Comparison of ENCODE assay signal across 22 mouse cellular contexts in genomic region chr3:96015681-96016080, GRCm38 (mm10). TPM values are rescaled to one million over a fixed set of nuclear protein-coding genes. Genes with fewer than 3 reads are reported as not detected.
DNase-seq lines count a peak whose midpoint lies in the region; ATAC-seq and TF ChIP-seq lines count a peak whose summit lies in the region.
"Had no signal": no experiment of that assay in that cellular context is flagged by ENCODE, and none has a peak within 500 bp of the region (broad histone marks: within the 10 kb centered on the region; RNA-seq: fewer than 3 reads in every experiment).

No protein-coding gene starts in this region.

- H3K4me2 ChIP-seq in lung, postnatal 0 days (replicated peaks; ENCODE audit: low read depth, low read length): no peak overlapping the region
- no peak overlapping the region for H3K4me2 ChIP-seq in midbrain, embryonic 11.5 days
- no peak overlapping the region for H3K4me2 ChIP-seq in midbrain, embryonic 14.5 days (ENCODE audit: low read length)
- H3K4me2 ChIP-seq in myocyte (ENCODE audit: low read depth): no peak overlapping the region
- no peak overlapping the region for H3K4me2 ChIP-seq in stomach, postnatal 0 days (replicated peaks; ENCODE audit: low read depth)
- no peak overlapping the region for H3K4me2 ChIP-seq in neural tube, embryonic 15.5 days

- no peaks in the 10 kb centered on the region for H3K27me3 ChIP-seq in lung, postnatal 0 days (replicated peaks; ENCODE audit: insufficient read depth, low read length)
- no peaks in the 10 kb centered on the region for H3K27me3 ChIP-seq in midbrain, embryonic 11.5 days (ENCODE audit: control insufficient read depth, insufficient read depth, low read length)
- H3K27me3 ChIP-seq in midbrain, embryonic 14.5 days (ENCODE audit: control insufficient read depth, insufficient read depth, low read length): no peaks in the 10 kb centered on the region
- no peaks in the 10 kb centered on the region for H3K27me3 ChIP-seq in myocyte (ENCODE audit: control insufficient read depth, insufficient read depth, insufficient read length)
- H3K27me3 ChIP-seq in stomach, postnatal 0 days (ENCODE audit: control insufficient read depth, insufficient read depth, low read length): no peaks in the 10 kb centered on the region
- H3K27me3 ChIP-seq in neural tube, embryonic 15.5 days (replicated peaks): no peaks in the 10 kb centered on the region
- H3K27me3 ChIP-seq: CH12.LX, Patski had no signal

- no peak overlapping the region for H3K27ac ChIP-seq in lung, postnatal 0 days (ENCODE audit: low read length)
- no peak overlapping the region for H3K27ac ChIP-seq in midbrain, embryonic 11.5 days (ENCODE audit: low read depth, low read length)
- H3K27ac ChIP-seq in midbrain, embryonic 14.5 days (replicated peaks; ENCODE audit: low read depth, low read length): no peak overlapping the region
- no peak overlapping the region for H3K27ac ChIP-seq in stomach, postnatal 0 days (replicated peaks)
- no peak overlapping the region for H3K27ac ChIP-seq in neural tube, embryonic 15.5 days (replicated peaks)

- no peak overlapping the region for H3K4me3 ChIP-seq in lung, postnatal 0 days (ENCODE audit: low read depth, low read length)
- H3K4me3 ChIP-seq in midbrain, embryonic 11.5 days (ENCODE audit: low read depth, low read length): no peak overlapping the region
- H3K4me3 ChIP-seq in midbrain, embryonic 14.5 days (replicated peaks; ENCODE audit: low read depth, low read length): no peak overlapping the region
- H3K4me3 ChIP-seq in myocyte: no peak overlapping the region
- H3K4me3 ChIP-seq in stomach, postnatal 0 days (ENCODE audit: low read depth, low read length): no peak overlapping the region
- no peak overlapping the region for H3K4me3 ChIP-seq in neural tube, embryonic 15.5 days (replicated peaks)

- no peak overlapping the region for H3K9ac ChIP-seq in lung, postnatal 0 days (replicated peaks; ENCODE audit: low read depth)
- no peak overlapping the region for H3K9ac ChIP-seq in midbrain, embryonic 11.5 days (ENCODE audit: low read length)
- H3K9ac ChIP-seq in midbrain, embryonic 14.5 days (replicated peaks; ENCODE audit: low read length): no peak overlapping the region
- H3K9ac ChIP-seq in stomach, postnatal 0 days (ENCODE audit: low read length): no peak overlapping the region
- no peak overlapping the region for H3K9ac ChIP-seq in neural tube, embryonic 15.5 days (replicated peaks)

- H3ac ChIP-seq in myocyte (ENCODE audit: control insufficient read depth, insufficient read length): no peak overlapping the region

- H3K9me3 ChIP-seq in lung, postnatal 0 days (ENCODE audit: low read length): no peaks in the 10 kb centered on the region
- H3K9me3 ChIP-seq in midbrain, embryonic 11.5 days (ENCODE audit: control insufficient read depth, low read length): no peaks in the 10 kb centered on the region
- no peaks in the 10 kb centered on the region for H3K9me3 ChIP-seq in midbrain, embryonic 14.5 days (ENCODE audit: control insufficient read depth, low read length)
- no peaks in the 10 kb centered on the region for H3K9me3 ChIP-seq in stomach, postnatal 0 days (ENCODE audit: control insufficient read depth, low read length)
- H3K9me3 ChIP-seq in neural tube, embryonic 15.5 days (replicated peaks): no peaks in the 10 kb centered on the region; the same call in 1 of the 2 replicates
- H3K9me3 ChIP-seq: G1E had no signal

- H3K79me2 ChIP-seq in myocyte (ENCODE audit: control insufficient read depth, insufficient read depth): no peaks in the 10 kb centered on the region

- WGBS in lung, postnatal 0 days: 59% methylated on average over 2 of the region's 2 CpGs
- WGBS in midbrain, embryonic 11.5 days: 87% methylated on average over 2 of the region's 2 CpGs
- 81% methylated on average over 2 of the region's 2 CpGs for WGBS in midbrain, embryonic 14.5 days
- WGBS in stomach, postnatal 0 days: 61% methylated on average over 2 of the region's 2 CpGs
- WGBS in neural tube, embryonic 15.5 days: 97% methylated on average over 2 of the region's 2 CpGs

- peak; percentile 37 for DNase-seq in lung, postnatal 0 days (ENCODE audit: low spot score)
- no peak for DNase-seq in lung, postnatal 14 days
- peak; percentile 75 for DNase-seq in midbrain, embryonic 11.5 days (ENCODE audit: low spot score, missing footprints)
- DNase-seq in midbrain, embryonic 14.5 days: no peak
- DNase-seq in stomach, postnatal 0 days (ENCODE audit: low spot score): peak; percentile 28
- DNase-seq: adrenal gland, adult 2 months; adrenal gland, adult 8-10 months; adrenal gland, postnatal 10 days; adrenal gland, postnatal 14 days; adrenal gland, postnatal 25 days; adrenal gland, postnatal 36 days; B cell, adult 2 months; cerebellum, adult 11 months; cerebellum, adult 11-12 months had no signal

- no peak for TF ChIP-seq EP300 in lung, postnatal 0 days (IDR thresholded peaks at IDR 0.05)
- TF ChIP-seq EP300 in stomach, postnatal 0 days (optimal IDR thresholded peaks at IDR 0.05): no peak

- no peak for TF ChIP-seq POLR2A in myocyte (IDR thresholded peaks at IDR 0.05; ENCODE audit: insufficient read length, low read depth)

- peak; percentile 54 for ATAC-seq in lung, postnatal 0 days
- ATAC-seq in midbrain, embryonic 11.5 days (ENCODE audit: low FRiP score): no peak
- no peak for ATAC-seq in midbrain, embryonic 14.5 days (ENCODE audit: low FRiP score, low TSS enrichment)
- ATAC-seq in stomach, postnatal 0 days (ENCODE audit: low FRiP score, low TSS enrichment): no peak
- no peak for ATAC-seq in megakaryocyte progenitor cell, adult 5-6 weeks (replicated peaks; ENCODE audit: poor library complexity)
- no peak for ATAC-seq in neural tube, embryonic 15.5 days (ENCODE audit: low FRiP score)
- ATAC-seq: activated CD4-positive, CD25-positive, alpha-beta regulatory T cell, adult 4 months; CD4-positive, CD25-positive, alpha-beta regulatory T cell, adult 4 months; Patski had no signal

- H3K4me1 ChIP-seq in lung, postnatal 0 days (ENCODE audit: insufficient read depth, low read depth, low read length): no peaks in the 10 kb centered on the region
- H3K4me1 ChIP-seq in midbrain, embryonic 11.5 days (ENCODE audit: control insufficient read depth, insufficient read depth, low read length): no peaks in the 10 kb centered on the region
- H3K4me1 ChIP-seq in midbrain, embryonic 14.5 days (ENCODE audit: control insufficient read depth, insufficient read depth, low read length): no peaks in the 10 kb centered on the region
- H3K4me1 ChIP-seq in stomach, postnatal 0 days (replicated peaks; ENCODE audit: control insufficient read depth, insufficient read depth): no peaks in the 10 kb centered on the region
- no peaks in the 10 kb centered on the region for H3K4me1 ChIP-seq in neural tube, embryonic 15.5 days

- H3K36me3 ChIP-seq in lung, postnatal 0 days (ENCODE audit: insufficient read depth, low read length): no peaks in the 10 kb centered on the region
- H3K36me3 ChIP-seq in midbrain, embryonic 11.5 days (ENCODE audit: control insufficient read depth, insufficient read depth, low read length): no peaks in the 10 kb centered on the region
- 0 out of 2 replicates have a peak, but pooled peaks cover 11% of the 10 kb centered on the region for H3K36me3 ChIP-seq in midbrain, embryonic 14.5 days (ENCODE audit: control insufficient read depth, insufficient read depth, low read length)
- H3K36me3 ChIP-seq in myocyte (ENCODE audit: control insufficient read depth, insufficient read depth): peaks cover 3% of the 10 kb centered on the region
- H3K36me3 ChIP-seq in stomach, postnatal 0 days (ENCODE audit: control insufficient read depth, insufficient read depth, low read length): no peaks in the 10 kb centered on the region
- H3K36me3 ChIP-seq in neural tube, embryonic 15.5 days: peaks cover 20% of the 10 kb centered on the region

- no peak for TF ChIP-seq CTCF in lung, postnatal 0 days (IDR thresholded peaks at IDR 0.05)
- no peak for TF ChIP-seq CTCF in stomach, postnatal 0 days (IDR thresholded peaks at IDR 0.05; ENCODE audit: low read depth)

TF ChIP-seq in myocyte, 11 proteins besides CTCF, POLR2A, EP300 and RAD21:
- TF ChIP-seq TCF3 (IDR thresholded peaks at IDR 0.05; ENCODE audit: insufficient read length, low read depth) (peak; percentile 30), CEBPB (IDR thresholded peaks at IDR 0.05; ENCODE audit: insufficient read depth, poor library complexity, severe bottlenecking) (no peak), MYOG (IDR thresholded peaks at IDR 0.05; ENCODE audit: control insufficient read depth in 1 of 3, insufficient read depth in 1 of 3, insufficient read length in 2 of 3, low read depth in 2 of 3) (peak in 1 of 3 experiments; percentile 59), SRF (IDR thresholded peaks at IDR 0.05; ENCODE audit: control insufficient read depth, insufficient read length, low read depth) (no peak), E2F4 (IDR thresholded peaks at IDR 0.05; ENCODE audit: insufficient read depth) (no peak), MYOD1 (IDR thresholded peaks at IDR 0.05; ENCODE audit: control insufficient read depth in 1 of 3, insufficient read length in 2 of 3, low read depth in 2 of 3) (peak in 1 of 3 experiments; percentile 34)

RNA-seq across cellular contexts. Expression of gene Plekho1, which starts 19.9 kb away (rescaled TPM):
- 53.5 and 55.4 TPM in 2 replicates for polyA plus RNA-seq in lung, postnatal 0 days (2015; fragmentation: Nextera tagmentation; extraction: Ambion mirVana)
- 62.9 and 70.7 TPM in 2 replicates for polyA plus RNA-seq in midbrain, embryonic 11.5 days (2014; fragmentation: Nextera tagmentation; extraction: Ambion mirVana)
- 63.5 and 70.6 TPM in 2 replicates for polyA plus RNA-seq in midbrain, embryonic 14.5 days (2014; fragmentation: Nextera tagmentation; extraction: Ambion mirVana)
- polyA plus RNA-seq in myocyte (2012; fragmentation: generic; extraction: Trizol): 107 TPM
- 26.1 and 30.6 TPM in 2 replicates for polyA plus RNA-seq in stomach, postnatal 0 days (2015; fragmentation: Nextera tagmentation; extraction: Ambion mirVana)
- 22.1 and 25.9 TPM in 2 replicates for total RNA-seq in megakaryocyte progenitor cell, adult 5-6 weeks (2015)
- 24.7 and 25.1 TPM in 2 replicates for total RNA-seq in megakaryocyte progenitor cell, adult 5-6 weeks (2017)
- 46.7 and 48.6 TPM in 2 replicates for polyA plus RNA-seq in neural tube, embryonic 15.5 days (2015; fragmentation: Nextera tagmentation; extraction: Ambion mirVana)

RNA-seq across cellular contexts. Expression of gene Vps45, which starts 42.6 kb away (rescaled TPM):
- 32.3 and 32.8 TPM in 2 replicates for polyA plus RNA-seq in lung, postnatal 0 days (2015; fragmentation: Nextera tagmentation; extraction: Ambion mirVana)
- polyA plus RNA-seq in midbrain, embryonic 11.5 days (2014; fragmentation: Nextera tagmentation; extraction: Ambion mirVana): 24.7 and 29.5 TPM in 2 replicates
- 46.4 and 54.6 TPM in 2 replicates for polyA plus RNA-seq in midbrain, embryonic 14.5 days (2014; fragmentation: Nextera tagmentation; extraction: Ambion mirVana)
- polyA plus RNA-seq in myocyte (2012; fragmentation: generic; extraction: Trizol): 22.0 TPM
- polyA plus RNA-seq in stomach, postnatal 0 days (2015; fragmentation: Nextera tagmentation; extraction: Ambion mirVana): 28.0 and 32.1 TPM in 2 replicates
- total RNA-seq in megakaryocyte progenitor cell, adult 5-6 weeks (2015): 26.3 and 28.4 TPM in 2 replicates
- 10.9 and 12.6 TPM in 2 replicates for total RNA-seq in megakaryocyte progenitor cell, adult 5-6 weeks (2017)
- polyA plus RNA-seq in neural tube, embryonic 15.5 days (2015; fragmentation: Nextera tagmentation; extraction: Ambion mirVana): 53.8 and 67.8 TPM in 2 replicates

Comparison
In these comparisons a context has a peak if more than half of its experiments do, and no peak if none do; other contexts are left out.
1. DNase-seq: peak in lung, postnatal 0 days (single experiment), midbrain, embryonic 11.5 days (single experiment) and stomach, postnatal 0 days (single experiment); none in lung, postnatal 14 days (single experiment) and midbrain, embryonic 14.5 days (single experiment).